Mouse (Mus musculus): ENCODE results near the gene Cdc34. TPM values are rescaled to one million over a fixed set of nuclear protein-coding genes. Genes with fewer than 3 reads are reported as not detected.

Cdc34 gene
- polyA plus RNA-seq, 1 experiment from 2014 or later, result 81.8 TPM

GRCm38 (mm10) chr10:79717640-79718357, 35.8 kb downstream of the Cdc34 start:
- ATAC-seq (ENCODE audit: low FRiP score) (no peak), DNase-seq (ENCODE audit: low spot score) (peak; percentile 65)
- WGBS, result 5% methylated on average over 43 of the region's 43 CpGs
- Histone ChIP-seq H3K27me3 (ENCODE audit: control insufficient read depth, insufficient read depth, low read length) (peaks cover 43% of the 10 kb centered on the region), H3K4me3 (replicated peaks; ENCODE audit: low read length) (peak overlapping the region; percentile 71), H3K9me3 (ENCODE audit: control insufficient read depth, low read length) (no peaks in the 10 kb centered on the region), H3K4me2 (replicated peaks) (peak overlapping the region; percentile 91), H3K36me3 (replicated peaks; ENCODE audit: control insufficient read depth, insufficient read depth) (0 out of 2 replicates have a peak, but pooled peaks cover 1% of the 10 kb centered on the region), H3K4me1 (replicated peaks; ENCODE audit: control insufficient read depth, insufficient read depth, low read length) (peaks cover 15% of the 10 kb centered on the region), H3K27ac (no peak overlapping the region), H3K9ac (peak overlapping the region; percentile 77)

GRCm38 (mm10) chr10:79721089-79721488, 39.1 kb downstream of the Cdc34 start:
- ATAC-seq (ENCODE audit: low FRiP score) (no peak), DNase-seq (ENCODE audit: low spot score) (no peak)
- Histone ChIP-seq H3K27ac (no peak overlapping the region), H3K9me3 (ENCODE audit: control insufficient read depth, low read length) (no peaks in the 10 kb centered on the region), H3K4me1 (replicated peaks; ENCODE audit: control insufficient read depth, insufficient read depth, low read length) (peaks cover 15% of the 10 kb centered on the region), H3K36me3 (replicated peaks; ENCODE audit: control insufficient read depth, insufficient read depth) (no peaks in the 10 kb centered on the region), H3K4me3 (replicated peaks; ENCODE audit: low read length) (no peak overlapping the region), H3K4me2 (replicated peaks) (no peak overlapping the region), H3K27me3 (ENCODE audit: control insufficient read depth, insufficient read depth, low read length) (peaks cover 27% of the 10 kb centered on the region), H3K9ac (no peak overlapping the region)
- WGBS, result 54% methylated on average over 5 of the region's 5 CpGs

GRCm38 (mm10) chr10:79723047-79723446, 41.1 kb downstream of the Cdc34 start:
- Histone ChIP-seq H3K4me3 (replicated peaks; ENCODE audit: low read length) (no peak overlapping the region), H3K9ac (no peak overlapping the region), H3K9me3 (ENCODE audit: control insufficient read depth, low read length) (0 out of 2 replicates have a peak, but pooled peaks cover 3% of the 10 kb centered on the region), H3K4me2 (replicated peaks) (no peak overlapping the region), H3K36me3 (replicated peaks; ENCODE audit: control insufficient read depth, insufficient read depth) (0 out of 2 replicates have a peak, but pooled peaks cover 4% of the 10 kb centered on the region), H3K4me1 (replicated peaks; ENCODE audit: control insufficient read depth, insufficient read depth, low read length) (peaks cover 1% of the 10 kb centered on the region; the same call in 1 of the 2 replicates), H3K27me3 (ENCODE audit: control insufficient read depth, insufficient read depth, low read length) (peaks cover 10% of the 10 kb centered on the region), H3K27ac (no peak overlapping the region)
- no peak for DNase-seq (ENCODE audit: low spot score)
- ATAC-seq (ENCODE audit: low FRiP score), result no peak
- WGBS, result 55% methylated on average over 6 of the region's 6 CpGs

GRCm38 (mm10) chr10:79723692-79724091, 41.7 kb downstream of the Cdc34 start:
- H3K36me3 ChIP-seq (replicated peaks; ENCODE audit: control insufficient read depth, insufficient read depth), result 0 out of 2 replicates have a peak, but pooled peaks cover 4% of the 10 kb centered on the region
- WGBS, result 87% methylated on average over 7 of the region's 7 CpGs

GRCm38 (mm10) chr10:79726090-79726489, 44.1 kb downstream of the Cdc34 start:
- 0 out of 2 replicates have a peak, but pooled peaks cover 8% of the 10 kb centered on the region for H3K36me3 ChIP-seq (replicated peaks; ENCODE audit: control insufficient read depth, insufficient read depth)
- no peak for ATAC-seq (ENCODE audit: low FRiP score)
- no peak for DNase-seq (ENCODE audit: low spot score)
- 23% methylated on average over 11 of the region's 11 CpGs for whole genome bisulfite sequencing
- H3K27me3 ChIP-seq (ENCODE audit: control insufficient read depth, insufficient read depth, low read length), result no peaks in the 10 kb centered on the region
- no peak overlapping the region for H3K9ac ChIP-seq
- H3K4me3 ChIP-seq (replicated peaks; ENCODE audit: low read length), result no peak overlapping the region
- H3K4me1 ChIP-seq (replicated peaks; ENCODE audit: control insufficient read depth, insufficient read depth, low read length), result no peaks in the 10 kb centered on the region
- no peak overlapping the region for H3K4me2 ChIP-seq (replicated peaks)
- no peak overlapping the region for H3K27ac ChIP-seq
- H3K9me3 ChIP-seq (ENCODE audit: control insufficient read depth, low read length), result 0 out of 2 replicates have a peak, but pooled peaks cover 3% of the 10 kb centered on the region

More at GRCm38 (mm10) chr10:79723692-79724091, 41.7 kb downstream of the Cdc34 start:
- H3K4me3 ChIP-seq (replicated peaks; ENCODE audit: low read length), result no peak overlapping the region
- peaks cover 4% of the 10 kb centered on the region; the same call in 1 of the 2 replicates for H3K27me3 ChIP-seq (ENCODE audit: control insufficient read depth, insufficient read depth, low read length)
- H3K4me1 ChIP-seq (replicated peaks; ENCODE audit: control insufficient read depth, insufficient read depth, low read length), result no peaks in the 10 kb centered on the region
- H3K9ac ChIP-seq, result no peak overlapping the region
- no peak overlapping the region for H3K4me2 ChIP-seq (replicated peaks)
- H3K27ac ChIP-seq, result no peak overlapping the region
- H3K9me3 ChIP-seq (ENCODE audit: control insufficient read depth, low read length), result 0 out of 2 replicates have a peak, but pooled peaks cover 3% of the 10 kb centered on the region
- DNase-seq (ENCODE audit: low spot score), result no peak
- ATAC-seq (ENCODE audit: low FRiP score), result no peak

- no peaks in the 10 kb centered on the region for H3K27me3 ChIP-seq (ENCODE audit: control insufficient read depth, insufficient read depth, low read length)
- WGBS, result 65% methylated on average over 28 of the region's 28 CpGs
- H3K4me2 ChIP-seq (replicated peaks), result no peak overlapping the region
- ATAC-seq (ENCODE audit: low FRiP score) (no peak), DNase-seq (ENCODE audit: low spot score) (no peak)
- H3K36me3 ChIP-seq (replicated peaks; ENCODE audit: control insufficient read depth, insufficient read depth), result peaks cover 12% of the 10 kb centered on the region; the same call in 1 of the 2 replicates
- H3K9me3 ChIP-seq (ENCODE audit: control insufficient read depth, low read length), result 0 out of 2 replicates have a peak, but pooled peaks cover 3% of the 10 kb centered on the region
- no peak overlapping the region for H3K4me3 ChIP-seq (replicated peaks; ENCODE audit: low read length)
- no peak overlapping the region for H3K9ac ChIP-seq
- no peaks in the 10 kb centered on the region for H3K4me1 ChIP-seq (replicated peaks; ENCODE audit: control insufficient read depth, insufficient read depth, low read length)
- no peak overlapping the region for H3K27ac ChIP-seq
Observed at GRCm38 (mm10) chr10:79728323-79729249, 46.6 kb downstream of the Cdc34 start.

- Histone ChIP-seq H3K36me3 (replicated peaks; ENCODE audit: control insufficient read depth, insufficient read depth) (peaks cover 21% of the 10 kb centered on the region; the same call in 1 of the 2 replicates), H3K4me3 (replicated peaks; ENCODE audit: low read length) (no peak overlapping the region), H3K9ac (no peak overlapping the region), H3K4me1 (replicated peaks; ENCODE audit: control insufficient read depth, insufficient read depth, low read length) (no peaks in the 10 kb centered on the region), H3K9me3 (ENCODE audit: control insufficient read depth, low read length) (0 out of 2 replicates have a peak, but pooled peaks cover 3% of the 10 kb centered on the region), H3K27me3 (ENCODE audit: control insufficient read depth, insufficient read depth, low read length) (no peaks in the 10 kb centered on the region), H3K4me2 (replicated peaks) (no peak overlapping the region), H3K27ac (no peak overlapping the region)
- WGBS, result 80% methylated on average over 13 of the region's 13 CpGs
- DNase-seq (ENCODE audit: low spot score) (no peak), ATAC-seq (ENCODE audit: low FRiP score) (no peak; the same call in 1 of the 2 replicates)
Observed at GRCm38 (mm10) chr10:79729357-79729965, 47.5 kb downstream of the Cdc34 start.

GRCm38 (mm10) chr10:79732500-79732899, 50.5 kb downstream of the Cdc34 start:
- peaks cover 18% of the 10 kb centered on the region for H3K9me3 ChIP-seq (ENCODE audit: control insufficient read depth, low read length)
- no peak overlapping the region for H3K4me3 ChIP-seq (replicated peaks; ENCODE audit: low read length)
- ATAC-seq (ENCODE audit: low FRiP score) (no peak), DNase-seq (ENCODE audit: low spot score) (no peak)
- H3K27ac ChIP-seq, result no peak overlapping the region
- no peak overlapping the region for H3K4me2 ChIP-seq (replicated peaks)
- 0 out of 2 replicates have a peak, but pooled peaks cover 4% of the 10 kb centered on the region for H3K27me3 ChIP-seq (ENCODE audit: control insufficient read depth, insufficient read depth, low read length)
- no peak overlapping the region for H3K9ac ChIP-seq
- H3K4me1 ChIP-seq (replicated peaks; ENCODE audit: control insufficient read depth, insufficient read depth, low read length), result no peaks in the 10 kb centered on the region
- peaks cover 49% of the 10 kb centered on the region for H3K36me3 ChIP-seq (replicated peaks; ENCODE audit: control insufficient read depth, insufficient read depth)
- WGBS, result 100% methylated on average over 1 of the region's 1 CpGs

Measured in hindbrain, embryonic 14.5 days (tissue).